Mouse (Mus musculus) cerebellum, adult 2 months (tissue): ENCODE measurements at regions not wholly inside any gene's neighbourhood (a gene's known extent, or its start where the extent isn't known, plus 50 kb on each side); places are given as distances from the start of the nearest gene placed in this dataset.

Experiments used
- CTCF ChIP-seq: fragments of 200-500 bp; IDR thresholded peaks from 2 replicates; pipeline ENCODE4 v1.5.1; 2011; ENCODE audit warnings: low read depth, mild to moderate bottlenecking, control low read depth, low read length, moderate library complexity, borderline replicate concordance; ENCODE audit not compliant: insufficient read depth
- POLR2A ChIP-seq: fragments of 200-500 bp; IDR thresholded peaks from 2 replicates; pipeline ENCODE4 v1.6.1; 2011; ENCODE audit warnings: low read length, control low read depth, borderline replicate concordance; ENCODE audit not compliant: insufficient read depth

DNA sequence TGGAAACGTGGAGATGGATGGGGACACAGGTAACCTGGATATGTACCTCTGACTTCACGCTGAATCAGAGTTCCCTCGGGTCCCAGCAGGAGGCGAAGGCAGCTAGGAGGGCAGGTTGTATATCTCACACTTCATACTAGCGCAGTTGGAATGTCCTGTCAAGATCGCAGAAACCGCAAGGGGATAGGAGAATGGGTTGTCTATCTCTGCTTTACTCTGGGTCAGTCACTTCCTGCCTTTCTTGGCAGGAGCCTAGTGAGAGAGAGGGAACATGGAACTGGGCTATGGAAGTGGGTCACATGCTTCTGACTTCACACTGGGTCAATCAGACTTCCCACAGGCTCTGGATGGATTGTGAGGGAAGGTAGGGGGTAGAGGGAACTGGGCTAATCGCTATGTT, 233.4 kb downstream of the Drd1 start:
- TF ChIP-seq POLR2A, result no peak
- TF ChIP-seq CTCF, result no peak
